Comparison of ENCODE assay signal across 22 mouse cellular contexts in genomic region chr16:97499450-97499849, GRCm38 (mm10). TPM values are rescaled to one million over a fixed set of nuclear protein-coding genes. Genes with fewer than 3 reads are reported as not detected.
"Had no signal": no experiment of that assay in that cellular context is flagged by ENCODE, and none has a peak within 500 bp of the region (broad histone marks: within the 10 kb centered on the region; RNA-seq: fewer than 3 reads in every experiment).

No protein-coding gene starts in this region.

- H3K9me3 ChIP-seq: midbrain, embryonic 10.5 days; midbrain, embryonic 12.5 days; neural tube, embryonic 12.5 days; stomach, embryonic 15.5 days had no signal

- DNase-seq: lung, adult 18-20 months; lung, embryonic 14.5 days; lung, postnatal 10 days; lung, postnatal 4 days; midbrain, embryonic 14.5 days; right cerebral cortex, adult 18-20 months; right cerebral cortex, postnatal 25 days; right cerebral cortex, postnatal 4 days; thymus, adult 18-20 months; thymus, postnatal 14 days; thymus, postnatal 36 days had no signal

- H3K4me3 ChIP-seq: midbrain, embryonic 10.5 days; midbrain, embryonic 12.5 days; neural tube, embryonic 12.5 days; stomach, embryonic 15.5 days had no signal

- H3K27ac ChIP-seq: liver, embryonic 14.5 days; midbrain, embryonic 10.5 days; midbrain, embryonic 12.5 days; neural tube, embryonic 12.5 days; stomach, embryonic 15.5 days had no signal

- H3K9ac ChIP-seq: liver, embryonic 14.5 days; lung, embryonic 14.5 days; midbrain, embryonic 12.5 days; neural tube, embryonic 12.5 days; stomach, embryonic 15.5 days had no signal

- H3K27me3 ChIP-seq: midbrain, embryonic 12.5 days; neural tube, embryonic 12.5 days; stomach, embryonic 15.5 days had no signal

- H3K4me2 ChIP-seq: lung, embryonic 14.5 days; midbrain, embryonic 12.5 days; neural tube, embryonic 12.5 days; stomach, embryonic 15.5 days had no signal

- H3K4me1 ChIP-seq: midbrain, embryonic 10.5 days; midbrain, embryonic 12.5 days; neural tube, embryonic 12.5 days; stomach, embryonic 15.5 days had no signal

- ATAC-seq: midbrain, embryonic 16.5 days had no signal

- H3K36me3 ChIP-seq: midbrain, embryonic 10.5 days; midbrain, embryonic 12.5 days; neural tube, embryonic 12.5 days; stomach, embryonic 15.5 days had no signal

RNA-seq across cellular contexts. Expression of gene Fam3b, which starts 15.2 kb away (rescaled TPM):
- total RNA-seq: neutrophil, adult 5-6 weeks had no signal
- polyA plus RNA-seq: liver, embryonic 16.5 days; lung, embryonic 14.5 days; lung, embryonic 16.5 days; midbrain, embryonic 10.5 days; midbrain, embryonic 12.5 days; midbrain, embryonic 14.5 days; midbrain, embryonic 16.5 days; neural tube, embryonic 12.5 days; neural tube, embryonic 14.5 days; spleen, adult 2 months had no signal

RNA-seq across cellular contexts. Expression of gene Mx1, which starts 36.7 kb away (rescaled TPM):
- polyA plus RNA-seq: midbrain, embryonic 10.5 days; neural tube, embryonic 14.5 days had no signal
